Comparison of ENCODE assay signal across 32 mouse cellular contexts in genomic region chr9:33214523-33214922, GRCm38 (mm10).
DNase-seq lines count a peak whose midpoint lies in the region; ATAC-seq and TF ChIP-seq lines count a peak whose summit lies in the region.
"Had no signal": no experiment of that assay in that cellular context is flagged by ENCODE, and none has a peak within 500 bp of the region (broad histone marks: within the 10 kb centered on the region; RNA-seq: fewer than 3 reads in every experiment).

No protein-coding gene starts in this region.

- peak; percentile 43 for DNase-seq in embryonic facial prominence, embryonic 14.5 days (ENCODE audit: low spot score)
- DNase-seq in embryonic facial prominence, embryonic 10.5 days (ENCODE audit: low spot score) = no peak
- DNase-seq in kidney, adult 2 months = peak; percentile 5
- DNase-seq in kidney, postnatal 10 days = no peak
- DNase-seq in gonadal fat pad, adult 2 months (ENCODE audit: low read depth) = peak; percentile 30
- peak; percentile 5 to 14 for DNase-seq in layer of hippocampus, postnatal 10 days (ENCODE audit: low spot score in 2 of 2)
- no peak for DNase-seq in urinary bladder, postnatal 10 days (ENCODE audit: low spot score)
- DNase-seq: adrenal gland, adult 2 months; adrenal gland, postnatal 36 days; cerebellum, adult 8-10 months; cerebellum, postnatal 25 days; gastrocnemius, postnatal 10 days; heart, adult 11 months; heart, postnatal 4 days; liver, embryonic 13.5 days; lung, adult 18-20 months; lung, postnatal 4 days; right cerebral cortex, postnatal 14 days; spleen, adult 18-20 months; thymus, postnatal 25 days had no signal

- H3K9ac ChIP-seq in embryonic facial prominence, embryonic 14.5 days (ENCODE audit: low read depth, low read length) = no peak overlapping the region
- no peak overlapping the region for H3K9ac ChIP-seq in heart, embryonic 11.5 days (ENCODE audit: low read depth, low read length)
- H3K9ac ChIP-seq: heart, embryonic 12.5 days; hindbrain, embryonic 13.5 days; kidney, embryonic 15.5 days; limb, embryonic 15.5 days; liver, embryonic 13.5 days; midbrain, embryonic 13.5 days had no signal

- no peaks in the 10 kb centered on the region for H3K36me3 ChIP-seq in embryonic facial prominence, embryonic 14.5 days (ENCODE audit: control insufficient read depth, insufficient read depth, low read length)
- no peaks in the 10 kb centered on the region for H3K36me3 ChIP-seq in embryonic facial prominence, embryonic 10.5 days (replicated peaks)
- no peaks in the 10 kb centered on the region for H3K36me3 ChIP-seq in kidney, adult 2 months (ENCODE audit: control insufficient read depth, insufficient read depth, low read length)
- H3K36me3 ChIP-seq in heart, embryonic 11.5 days (ENCODE audit: control insufficient read depth, insufficient read depth, low read length) = no peaks in the 10 kb centered on the region
- H3K36me3 ChIP-seq: heart, embryonic 12.5 days; hindbrain, embryonic 13.5 days; kidney, embryonic 15.5 days; limb, embryonic 10.5 days; limb, embryonic 15.5 days; liver, embryonic 13.5 days; midbrain, embryonic 13.5 days had no signal

- TF ChIP-seq CTCF in kidney, adult 2 months (conservative IDR thresholded peaks at IDR 0.05; ENCODE audit: insufficient read depth, insufficient read length, low read depth, low read length) = no peak

- no peak overlapping the region for H3K4me3 ChIP-seq in embryonic facial prominence, embryonic 14.5 days (ENCODE audit: low read depth, low read length)
- H3K4me3 ChIP-seq in embryonic facial prominence, embryonic 10.5 days = no peak overlapping the region
- H3K4me3 ChIP-seq in kidney, adult 2 months (ENCODE audit: insufficient read depth, low read depth, low read length) = no peak overlapping the region
- H3K4me3 ChIP-seq in heart, embryonic 11.5 days (ENCODE audit: low read depth, low read length) = no peak overlapping the region
- H3K4me3 ChIP-seq: heart, embryonic 12.5 days; hindbrain, embryonic 13.5 days; kidney, embryonic 15.5 days; limb, embryonic 10.5 days; limb, embryonic 15.5 days; liver, embryonic 13.5 days; megakaryocyte, embryonic 14.5 days; midbrain, embryonic 13.5 days had no signal

- no peaks in the 10 kb centered on the region for H3K9me3 ChIP-seq in embryonic facial prominence, embryonic 14.5 days (ENCODE audit: control insufficient read depth, low read length)
- no peaks in the 10 kb centered on the region for H3K9me3 ChIP-seq in embryonic facial prominence, embryonic 10.5 days
- no peaks in the 10 kb centered on the region for H3K9me3 ChIP-seq in heart, embryonic 11.5 days (replicated peaks; ENCODE audit: control insufficient read depth, low read length)
- H3K9me3 ChIP-seq: hindbrain, embryonic 13.5 days; kidney, embryonic 15.5 days; limb, embryonic 10.5 days; limb, embryonic 15.5 days; liver, embryonic 13.5 days; megakaryocyte, embryonic 14.5 days; midbrain, embryonic 13.5 days had no signal

- no peak overlapping the region for H3K4me2 ChIP-seq in embryonic facial prominence, embryonic 14.5 days (ENCODE audit: low read depth, low read length)
- H3K4me2 ChIP-seq in heart, embryonic 11.5 days = no peak overlapping the region
- H3K4me2 ChIP-seq: heart, embryonic 12.5 days; hindbrain, embryonic 13.5 days; kidney, embryonic 15.5 days; limb, embryonic 15.5 days; liver, embryonic 13.5 days; midbrain, embryonic 13.5 days had no signal

- no peak overlapping the region for H3K27ac ChIP-seq in embryonic facial prominence, embryonic 14.5 days (replicated peaks; ENCODE audit: low read depth, low read length)
- no peak overlapping the region for H3K27ac ChIP-seq in embryonic facial prominence, embryonic 10.5 days (replicated peaks)
- H3K27ac ChIP-seq in kidney, adult 2 months (ENCODE audit: insufficient read depth, low read depth, low read length) = no peak overlapping the region
- no peak overlapping the region for H3K27ac ChIP-seq in heart, embryonic 11.5 days (ENCODE audit: low read depth, low read length)
- H3K27ac ChIP-seq: hindbrain, embryonic 13.5 days; kidney, embryonic 15.5 days; limb, embryonic 10.5 days; limb, embryonic 15.5 days; liver, embryonic 13.5 days; midbrain, embryonic 13.5 days had no signal

- WGBS in embryonic facial prominence, embryonic 14.5 days = 67% methylated on average over 1 of the region's 1 CpGs
- 75% methylated on average over 1 of the region's 1 CpGs for WGBS in embryonic facial prominence, embryonic 10.5 days
- WGBS in kidney, adult 2 months = 62% methylated on average over 1 of the region's 1 CpGs
- 75% methylated on average over 1 of the region's 1 CpGs for WGBS in heart, embryonic 11.5 days (ENCODE audit: insufficient replicate concordance)

- TF ChIP-seq POLR2A in kidney, adult 2 months (IDR thresholded peaks at IDR 0.05; ENCODE audit: low read depth, low read length) = no peak

- H3K4me1 ChIP-seq in embryonic facial prominence, embryonic 14.5 days (ENCODE audit: control insufficient read depth, insufficient read depth, low read length) = no peaks in the 10 kb centered on the region
- no peaks in the 10 kb centered on the region for H3K4me1 ChIP-seq in embryonic facial prominence, embryonic 10.5 days
- no peaks in the 10 kb centered on the region for H3K4me1 ChIP-seq in kidney, adult 2 months (ENCODE audit: control insufficient read depth, insufficient read depth, low read length)
- no peaks in the 10 kb centered on the region for H3K4me1 ChIP-seq in heart, embryonic 11.5 days (ENCODE audit: control insufficient read depth, insufficient read depth, low read length)
- H3K4me1 ChIP-seq: heart, embryonic 12.5 days; hindbrain, embryonic 13.5 days; kidney, embryonic 15.5 days; limb, embryonic 10.5 days; limb, embryonic 15.5 days; liver, embryonic 13.5 days; midbrain, embryonic 13.5 days had no signal

- no peaks in the 10 kb centered on the region for H3K27me3 ChIP-seq in embryonic facial prominence, embryonic 14.5 days (replicated peaks; ENCODE audit: control insufficient read depth, insufficient read depth, low read length)
- no peaks in the 10 kb centered on the region for H3K27me3 ChIP-seq in embryonic facial prominence, embryonic 10.5 days (replicated peaks; ENCODE audit: low read depth, poor library complexity, severe bottlenecking)
- no peaks in the 10 kb centered on the region for H3K27me3 ChIP-seq in kidney, adult 2 months (replicated peaks; ENCODE audit: control insufficient read depth, insufficient read depth, low read length)
- H3K27me3 ChIP-seq in heart, embryonic 11.5 days (ENCODE audit: control insufficient read depth, insufficient read depth, low read length) = no peaks in the 10 kb centered on the region
- H3K27me3 ChIP-seq: CH12.LX; heart, embryonic 12.5 days; hindbrain, embryonic 13.5 days; kidney, embryonic 15.5 days; limb, embryonic 15.5 days; liver, embryonic 13.5 days; megakaryocyte, embryonic 14.5 days; midbrain, embryonic 13.5 days had no signal

- peak; percentile 71; the same call in 1 of the 2 replicates for ATAC-seq in embryonic facial prominence, embryonic 14.5 days (ENCODE audit: low read depth)
- no peak for ATAC-seq in heart, embryonic 11.5 days (replicated peaks; ENCODE audit: insufficient number of reproducible peaks, low FRiP score, low TSS enrichment)
- ATAC-seq: activated CD4-positive, CD25-positive, alpha-beta regulatory T cell, adult 4 months; intestine, embryonic 16.5 days; lung, postnatal 0 days; midbrain, embryonic 13.5 days had no signal

Comparison
In these comparisons a context has a peak if more than half of its experiments do, and no peak if none do; other contexts are left out.
1. DNase-seq: peak in embryonic facial prominence, embryonic 14.5 days (single experiment), kidney, adult 2 months (single experiment), gonadal fat pad, adult 2 months (single experiment) and layer of hippocampus, postnatal 10 days (2 of 2); none in embryonic facial prominence, embryonic 10.5 days (single experiment), kidney, postnatal 10 days (single experiment) and urinary bladder, postnatal 10 days (single experiment).